Mouse (Mus musculus) thymus, adult 2 months (tissue): ENCODE data around the gene Atp2b2.

Source experiments
- CTCF ChIP-seq: fragments of 200-500 bp; IDR thresholded peaks from 2 replicates; pipeline ENCODE4 v1.5.1; 2012; ENCODE audit warnings: mild to moderate bottlenecking, control low read depth, low read length, moderate library complexity, borderline replicate concordance; ENCODE audit not compliant: control insufficient read depth, poor library complexity, insufficient read depth; ENCODE audit errors: extremely low read depth
- POLR2A ChIP-seq: fragments of 200-500 bp; IDR thresholded peaks from 2 replicates; pipeline ENCODE4 v1.6.1; 2012; ENCODE audit warnings: mild to moderate bottlenecking, low read length, control low read depth, moderate library complexity; ENCODE audit not compliant: control insufficient read depth, poor library complexity, insufficient read depth; ENCODE audit errors: extremely low read depth

GRCm38 (mm10) chr6:113988521-113988920 is 53.9 kb downstream of the Atp2b2 start:
- TF ChIP-seq CTCF (no peak), POLR2A (no peak)
